Mouse (Mus musculus) kidney, adult 2 months (tissue): ENCODE data around the gene Sel1l. TPM values are rescaled to one million over a fixed set of nuclear protein-coding genes. Genes with fewer than 3 reads are reported as not detected.
A peak's percentile ranks its signal among the peaks of the same experiment; 100 is the strongest.

Experiments used
- DNase-seq: peaks from one replicate; pipeline ENCODE4 v3.0.0; 2021
- H3K27ac ChIP-seq: fragments of 200-500 bp; 2 replicates; pipeline ENCODE4 v1.5.1; 2012; ENCODE audit warnings: low read depth, low read length, control low read depth, inconsistent platforms; ENCODE audit not compliant: insufficient read depth
- H3K27me3 ChIP-seq: fragments of 200-500 bp; replicated peaks from 2 replicates; pipeline ENCODE4 v1.6.1; 2012; ENCODE audit warnings: mild to moderate bottlenecking, moderate library complexity, low read length, inconsistent platforms; ENCODE audit not compliant: control insufficient read depth, insufficient read depth
- H3K36me3 ChIP-seq: fragments of 200-500 bp; 2 replicates; pipeline ENCODE4 v1.6.1; 2012; ENCODE audit warnings: mild to moderate bottlenecking, moderate library complexity, low read length, inconsistent platforms; ENCODE audit not compliant: control insufficient read depth, insufficient read depth
- H3K4me1 ChIP-seq: fragments of 200-500 bp; 2 replicates; pipeline ENCODE4 v1.6.1; 2011; ENCODE audit warnings: low read length; ENCODE audit not compliant: control insufficient read depth, insufficient read depth
- H3K4me3 ChIP-seq: fragments of 200-500 bp; 2 replicates; pipeline ENCODE4 v1.5.1; 2011; ENCODE audit warnings: mild to moderate bottlenecking, low read depth, low read length, control low read depth; ENCODE audit not compliant: insufficient read depth
- CTCF ChIP-seq: fragments of 200-500 bp; conservative IDR thresholded peaks from 2 replicates; pipeline ENCODE4 v1.5.1; 2011; ENCODE audit warnings: low read depth, mild to moderate bottlenecking, control low read depth, low read length, moderate library complexity, mixed read lengths; ENCODE audit not compliant: insufficient read depth, insufficient read length
- POLR2A ChIP-seq: fragments of 200-500 bp; IDR thresholded peaks from one replicate; pipeline ENCODE4 v1.6.1; 2011; ENCODE audit warnings: low read depth, low read length, control low read depth
- WGBS: fragments of 180-500 bp; shearing (Covaris S2); methylation state at CpG from one replicate; pipeline ENCODE4 v1.1.7; 2018; 5-methylcytosine and 5-hydroxymethylcytosine counted together
- polyA plus RNA-seq: library from polyadenylated mRNA; depleted of rRNA; stranded (reverse); fragments of >200 nt; gene quantifications from 2 replicates; pipeline ENCODE4 v1.2.3, GENCODE M21; 2012; rRNA removed

The Sel1l gene
- polyA plus RNA-seq, 1 experiment, result 26.9 TPM

DNA sequence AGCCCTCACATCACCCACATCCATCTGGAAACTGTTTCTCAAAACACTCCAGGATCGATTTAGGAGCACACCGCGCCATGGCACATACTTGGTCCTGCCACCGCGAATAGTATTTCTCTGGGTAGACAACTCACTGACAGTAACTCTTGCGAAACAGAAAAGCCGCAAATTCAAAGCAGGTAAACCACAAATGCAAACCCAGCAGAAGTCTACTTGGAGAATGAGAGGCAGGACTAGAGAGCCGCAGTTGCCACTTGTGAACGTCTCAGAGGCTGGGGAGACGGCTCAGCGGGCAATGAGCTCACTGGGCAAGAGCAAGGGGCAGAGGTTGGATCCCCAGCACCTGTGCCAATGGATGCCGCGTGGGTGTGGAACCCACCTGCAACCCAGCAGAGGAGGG, 83.5 kb downstream of the Sel1l start:
- Histone ChIP-seq H3K27me3 (no peaks in the 10 kb centered on the region), H3K4me1 (peaks cover 11% of the 10 kb centered on the region), H3K36me3 (no peaks in the 10 kb centered on the region), H3K27ac (peak overlapping the region; percentile 19; the same call in 1 of the 2 replicates), H3K4me3 (no peak overlapping the region)
- no peak for TF ChIP-seq POLR2A
- TF ChIP-seq CTCF, result no peak
- WGBS, result 36% methylated on average over 13 of the region's 13 CpGs
- peak; percentile 43 for DNase-seq

GRCm38 (mm10) chr12:91765054-91765453, 83.9 kb downstream of the Sel1l start:
- Histone ChIP-seq H3K27ac (peak overlapping the region; percentile 19; the same call in 1 of the 2 replicates), H3K4me3 (no peak overlapping the region), H3K36me3 (no peaks in the 10 kb centered on the region), H3K27me3 (no peaks in the 10 kb centered on the region), H3K4me1 (peaks cover 11% of the 10 kb centered on the region)
- 24% methylated on average over 2 of the region's 2 CpGs for WGBS
- TF ChIP-seq POLR2A (no peak), CTCF (no peak)
- peak; percentile 58 for DNase-seq

GRCm38 (mm10) chr12:91764471-91764870, 84.5 kb downstream of the Sel1l start:
- no peak for TF ChIP-seq CTCF
- no peak for TF ChIP-seq POLR2A
- Histone ChIP-seq H3K4me3 (no peak overlapping the region), H3K27me3 (no peaks in the 10 kb centered on the region), H3K36me3 (no peaks in the 10 kb centered on the region), H3K4me1 (peaks cover 11% of the 10 kb centered on the region), H3K27ac (no peak overlapping the region)
- WGBS, result 28% methylated on average over 2 of the region's 2 CpGs
- DNase-seq, result peak; percentile 48

DNA sequence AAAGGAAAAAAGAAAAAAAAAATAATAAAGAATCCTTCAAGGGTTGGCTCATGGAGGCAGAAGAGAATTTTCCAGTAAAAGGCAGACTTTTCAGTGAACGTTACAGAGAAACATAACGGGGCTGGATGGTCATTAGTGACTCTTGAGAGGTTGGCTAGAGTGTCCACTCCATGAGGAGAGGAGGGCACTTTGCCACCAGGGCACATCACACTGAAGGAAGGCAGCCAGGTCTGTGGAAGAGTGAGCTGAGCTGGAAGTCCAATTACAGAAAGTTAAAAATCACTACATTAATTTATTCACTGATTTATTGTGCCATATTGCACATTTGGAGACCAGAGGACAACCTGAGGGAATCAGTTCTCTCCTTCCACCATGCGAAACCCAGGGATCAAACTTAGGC, 89.1 kb downstream of the Sel1l start:
- 71% methylated on average over 3 of the region's 3 CpGs for WGBS
- TF ChIP-seq POLR2A (no peak), CTCF (no peak)
- H3K27me3 ChIP-seq, result no peaks in the 10 kb centered on the region
- no peak for DNase-seq
- peaks cover 11% of the 10 kb centered on the region for H3K4me1 ChIP-seq
- H3K27ac ChIP-seq, result no peak overlapping the region
- no peaks in the 10 kb centered on the region for H3K36me3 ChIP-seq
- H3K4me3 ChIP-seq, result no peak overlapping the region

DNA sequence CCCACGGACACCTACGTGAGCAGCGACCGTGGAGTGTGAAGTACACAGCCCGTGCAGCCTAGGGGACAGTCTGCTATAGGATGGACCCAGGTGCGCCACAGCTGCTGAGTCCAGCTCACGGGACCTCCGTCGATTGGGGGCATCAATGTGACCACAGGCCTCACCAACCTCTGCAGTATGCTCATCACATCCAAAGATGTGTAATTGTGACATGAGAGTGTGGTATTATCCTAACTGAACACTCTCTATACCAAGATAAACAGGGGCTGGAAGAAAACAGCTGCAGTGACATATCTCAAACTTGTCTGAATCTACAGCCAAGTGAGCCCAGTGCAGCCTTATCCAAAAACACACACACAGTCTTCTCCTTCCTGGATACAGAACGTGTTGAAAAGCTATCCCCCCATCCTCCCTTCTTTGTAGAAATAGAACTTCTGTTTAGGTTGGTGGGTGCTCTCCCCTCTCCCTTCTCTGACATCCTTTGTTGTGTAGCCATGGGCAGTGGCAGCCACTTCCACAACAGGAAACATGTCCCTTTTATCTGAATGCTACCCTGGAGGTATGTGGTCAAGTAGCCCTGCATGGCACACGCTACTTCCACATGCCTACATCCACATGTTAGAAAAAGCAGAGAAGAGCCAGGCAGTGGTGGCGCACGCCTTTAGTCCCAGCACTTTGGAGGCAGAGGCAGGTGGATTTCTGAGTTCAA, 90.9 kb downstream of the Sel1l start:
- H3K4me1 ChIP-seq, result peaks cover 11% of the 10 kb centered on the region
- H3K27me3 ChIP-seq, result no peaks in the 10 kb centered on the region
- DNase-seq, result no peak
- WGBS, result 87% methylated on average over 13 of the region's 13 CpGs
- no peak overlapping the region for H3K4me3 ChIP-seq
- no peaks in the 10 kb centered on the region for H3K36me3 ChIP-seq
- H3K27ac ChIP-seq, result no peak overlapping the region
- no peak for TF ChIP-seq POLR2A
- no peak for TF ChIP-seq CTCF

- H3K4me1 ChIP-seq, result peaks cover 20% of the 10 kb centered on the region
- H3K27ac ChIP-seq, result no peak overlapping the region
- H3K4me3 ChIP-seq, result no peak overlapping the region
- H3K36me3 ChIP-seq, result no peaks in the 10 kb centered on the region
- TF ChIP-seq POLR2A (no peak), CTCF (no peak)
- DNase-seq, result peak; percentile 29
- 45% methylated on average over 5 of the region's 5 CpGs for WGBS
- no peaks in the 10 kb centered on the region for H3K27me3 ChIP-seq
Measured at GRCm38 (mm10) chr12:91756562-91757166, 92.3 kb downstream of the Sel1l start.

Other genes with a start within 250 kb of the Sel1l start
- gene Ston2, start 60.8 kb downstream of the Sel1l start, polyA plus RNA-seq, result 23.3 and 42.8 TPM in 2 replicates